Mouse (Mus musculus) MEL (cell line): ENCODE data around the gene Aco2. TPM values are rescaled to one million over a fixed set of nuclear protein-coding genes. Genes with fewer than 3 reads are reported as not detected.

Source experiments
- DNase-seq: peaks from one replicate; pipeline ENCODE4 v3.0.0; 2011; ENCODE audit warnings: low read depth, low spot score
- H3K27ac ChIP-seq: 2 replicates; pipeline ENCODE4 v1.5.1; 2012; ENCODE audit warnings: low read depth, mild to moderate bottlenecking, control low read depth, low read length, moderate library complexity; ENCODE audit not compliant: control insufficient read depth
- H3K27me3 ChIP-seq, 2 experiments: fragments of 150-350 bp in 1 of 2; sonication (generic) in 1 of 2; 2 replicates each; pipeline ENCODE4 v1.6.1; 2012; ENCODE audit warnings: low read length in 2 of 2, mild to moderate bottlenecking in 2 of 2, improper control_type of control experiment in 1 of 2, moderate library complexity in 1 of 2; ENCODE audit not compliant: insufficient read depth in 2 of 2, control insufficient read depth in 1 of 2
- H3K36me3 ChIP-seq, 2 experiments: 2 replicates each; pipeline ENCODE4 v1.6.1; 2012 to 2014; ENCODE audit warnings: low read length in 2 of 2, improper control_type of control experiment in 1 of 2, inconsistent platforms in 1 of 2, mild to moderate bottlenecking in 1 of 2; ENCODE audit not compliant: insufficient read depth in 2 of 2, control insufficient read depth in 1 of 2
- H3K4me1 ChIP-seq, 2 experiments: fragments of 150-350 bp in 1 of 2; sonication (generic) in 1 of 2; 2 replicates each; pipeline ENCODE4 v1.6.1; 2012; ENCODE audit warnings: low read length in 2 of 2, improper control_type of control experiment in 1 of 2, mild to moderate bottlenecking in 1 of 2; ENCODE audit not compliant: insufficient read depth in 2 of 2, control insufficient read depth in 1 of 2
- H3K4me3 ChIP-seq, 2 experiments: fragments of 150-350 bp in 1 of 2; sonication (generic) in 1 of 2; 2 replicates each; pipeline ENCODE4 v1.5.1; 2012; ENCODE audit warnings: low read depth in 2 of 2, low read length in 2 of 2, mild to moderate bottlenecking in 2 of 2, moderate library complexity in 2 of 2, control low read depth in 1 of 2, improper control_type of control experiment in 1 of 2; ENCODE audit not compliant: control insufficient read depth in 1 of 2, insufficient read depth in 1 of 2
- H3K79me2 ChIP-seq: 2 replicates; pipeline ENCODE4 v1.6.1; 2012; ENCODE audit warnings: mild to moderate bottlenecking, low read length, moderate library complexity; ENCODE audit not compliant: control insufficient read depth, poor library complexity, insufficient read depth
- H3K9ac ChIP-seq: 2 replicates; pipeline ENCODE4 v1.6.1; 2012; ENCODE audit warnings: low read depth, mild to moderate bottlenecking, control low read depth, low read length, moderate library complexity; ENCODE audit not compliant: control insufficient read depth, poor library complexity, severe bottlenecking
- H3K9me3 ChIP-seq: fragments of 150-350 bp; sonication (generic); replicated peaks from 2 replicates; pipeline ENCODE4 v1.6.1; 2012; ENCODE audit warnings: mild to moderate bottlenecking, low read length, improper control_type of control experiment, moderate library complexity; ENCODE audit not compliant: insufficient read depth
- CHD1 ChIP-seq: IDR thresholded peaks from 2 replicates; pipeline ENCODE4 v1.6.1; 2012; ENCODE audit warnings: low read depth, mild to moderate bottlenecking, inconsistent platforms, low read length, improper control_type of control experiment
- CHD2 ChIP-seq: IDR thresholded peaks from 2 replicates; pipeline ENCODE4 v1.6.1; 2011; ENCODE audit warnings: low read length, improper control_type of control experiment
- ETS1 ChIP-seq: IDR thresholded peaks from 2 replicates; pipeline ENCODE4 v1.6.1; 2012; ENCODE audit warnings: low read depth, mild to moderate bottlenecking, inconsistent platforms, low read length, improper control_type of control experiment, moderate library complexity
- HCFC1 ChIP-seq: IDR thresholded peaks from 2 replicates; pipeline ENCODE4 v1.6.1; 2012; ENCODE audit warnings: low read depth, mild to moderate bottlenecking, inconsistent platforms, low read length, improper control_type of control experiment, moderate library complexity
- MAFK ChIP-seq: IDR thresholded peaks from 2 replicates; pipeline ENCODE4 v1.6.1; 2011; ENCODE audit warnings: low read depth, mild to moderate bottlenecking, low read length, improper control_type of control experiment, borderline replicate concordance
- MAX ChIP-seq: IDR thresholded peaks from 2 replicates; pipeline ENCODE4 v1.6.1; 2011; ENCODE audit warnings: low read length, improper control_type of control experiment
- MAZ ChIP-seq: IDR thresholded peaks from 2 replicates; pipeline ENCODE4 v1.6.1; 2012; ENCODE audit warnings: low read depth, mild to moderate bottlenecking, inconsistent platforms, low read length, improper control_type of control experiment
- MEF2A ChIP-seq: IDR thresholded peaks from 2 replicates; pipeline ENCODE4 v1.6.1; 2014; ENCODE audit warnings: low read depth, mild to moderate bottlenecking, inconsistent platforms, low read length, improper control_type of control experiment; ENCODE audit not compliant: poor library complexity, insufficient replicate concordance, severe bottlenecking; ENCODE audit errors: extremely low read depth
- MYB ChIP-seq: IDR thresholded peaks from 2 replicates; pipeline ENCODE4 v1.6.1; 2011; ENCODE audit warnings: mild to moderate bottlenecking, low read depth, low read length, improper control_type of control experiment
- NRF1 ChIP-seq: IDR thresholded peaks from 2 replicates; pipeline ENCODE4 v1.6.1; 2014; ENCODE audit warnings: low read depth, mild to moderate bottlenecking, inconsistent platforms, low read length, improper control_type of control experiment, moderate library complexity; ENCODE audit not compliant: poor library complexity, insufficient read depth, severe bottlenecking
- POLR2A ChIP-seq, 2 experiments: IDR thresholded peaks; 2 replicates each; pipeline ENCODE4 v1.6.1; 2011 to 2012; ENCODE audit warnings: low read length in 2 of 2, mild to moderate bottlenecking in 2 of 2, control low read depth in 1 of 2, improper control_type of control experiment in 1 of 2, low read depth in 1 of 2, moderate library complexity in 1 of 2; ENCODE audit not compliant: control insufficient read depth in 1 of 2, insufficient read depth in 1 of 2, poor library complexity in 1 of 2
- POLR2AphosphoS2 ChIP-seq: IDR thresholded peaks from 2 replicates; pipeline ENCODE4 v1.6.1; 2011; ENCODE audit warnings: low read length, improper control_type of control experiment
- POLR2AphosphoS5 ChIP-seq: IDR thresholded peaks from 2 replicates; pipeline ENCODE4 v1.6.1; 2012; ENCODE audit warnings: low read depth, borderline replicate concordance, mild to moderate bottlenecking, inconsistent platforms, low read length, moderate library complexity, mixed read lengths
- RAD21 ChIP-seq: IDR thresholded peaks from 2 replicates; pipeline ENCODE4 v1.6.1; 2011; ENCODE audit warnings: mild to moderate bottlenecking, low read depth, low read length, improper control_type of control experiment
- TBP ChIP-seq: IDR thresholded peaks from 2 replicates; pipeline ENCODE4 v1.8.0; 2011; ENCODE audit warnings: low read depth, low read length, improper control_type of control experiment
- UBTF ChIP-seq: IDR thresholded peaks from 2 replicates; pipeline ENCODE4 v1.6.1; 2012; ENCODE audit warnings: low read depth, mild to moderate bottlenecking, inconsistent platforms, low read length, improper control_type of control experiment, moderate library complexity, borderline replicate concordance; ENCODE audit not compliant: insufficient read depth
- polyA plus RNA-seq, 2 experiments: library from polyadenylated mRNA; stranded (reverse) in 1 of 2; unstranded in 1 of 2; fragments of >175 nt in 1 of 2; fragments of >200 nt in 1 of 2; gene quantifications; 2 replicates each; pipeline versions ENCODE4 v1.2.1 to v1.2.4; 2012; ENCODE audit warnings: low replicate concordance in 2 of 2, low read depth in 1 of 2; ENCODE audit not compliant: insufficient read length in 2 of 2, insufficient read depth in 1 of 2, missing spikeins in 1 of 2
- total RNA-seq: library from RNA; depleted of rRNA; stranded (reverse); fragments of 300-350 nt; gene quantifications from 2 replicates; pipeline ENCODE4 v1.2.3, GENCODE M21; 2012

Aco2 gene
- total and polyA plus RNA-seq, 3 experiments, result 248 to 1,242 (median 447) TPM

DNA sequence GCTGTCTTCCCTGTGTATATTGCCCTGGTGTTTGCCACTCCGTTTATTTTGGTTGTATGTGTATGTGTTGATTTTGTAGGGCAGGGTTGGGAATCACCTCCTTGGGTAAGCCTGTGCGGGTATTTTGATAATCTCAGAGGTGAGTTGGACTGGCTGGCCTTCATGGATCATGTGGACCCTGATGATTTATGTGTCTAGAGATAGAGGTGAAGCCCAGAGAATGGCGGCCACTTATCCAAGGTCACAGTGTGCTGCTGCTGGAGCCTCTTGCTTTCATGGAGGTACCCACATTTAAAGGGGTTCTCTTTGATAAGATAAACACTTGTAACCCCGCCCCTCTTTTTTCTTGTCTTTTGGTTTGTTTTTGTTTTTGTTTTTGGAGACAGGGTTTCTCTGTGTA is 67.7 kb downstream of the Aco2 start:
- Histone ChIP-seq H3K4me3 (no peak overlapping the region), H3K36me3 (no peaks in the 10 kb centered on the region), H3K9ac (no peak overlapping the region), H3K4me1 (peaks cover 0 to 3% of the 10 kb centered on the region in 2 experiments; a peak in 1 of 4 replicates), H3K79me2 (no peaks in the 10 kb centered on the region), H3K27ac (no peak overlapping the region), H3K27me3 (no peaks in the 10 kb centered on the region), H3K9me3 (no peaks in the 10 kb centered on the region)
- DNase-seq, result no peak
- TF ChIP-seq POLR2A (IDR thresholded peaks at IDR 0.05; ENCODE audit: control insufficient read depth in 1 of 2, insufficient read depth in 1 of 2, low read depth in 1 of 2, low read length in 2 of 2, poor library complexity in 1 of 2), result no peak
- no peak for TF ChIP-seq MAFK
- TF ChIP-seq POLR2AphosphoS5, result no peak
- no peak for TF ChIP-seq TBP
- no peak for TF ChIP-seq MYB
- TF ChIP-seq RAD21, result no peak
- TF ChIP-seq CHD1, result no peak

DNA sequence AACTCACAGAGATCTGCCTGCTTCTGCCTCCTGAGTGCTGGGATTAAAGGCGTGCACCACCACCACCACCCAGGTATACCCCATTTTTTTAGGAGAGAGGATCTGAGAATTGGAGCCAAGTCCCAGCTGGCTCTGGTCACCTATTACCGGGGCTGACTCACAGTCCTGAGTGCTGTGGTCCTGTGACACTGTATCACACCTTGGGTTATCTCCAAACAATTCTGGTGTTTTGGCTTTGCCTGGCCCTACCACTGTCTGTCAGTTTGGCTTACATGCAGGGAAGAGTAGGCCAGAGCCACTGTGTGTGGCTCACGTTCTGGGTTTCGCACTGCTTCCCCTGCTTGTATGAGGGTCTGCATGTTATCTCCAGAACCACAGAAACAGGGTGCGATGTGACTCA is 68.1 kb downstream of the Aco2 start:
- H3K27me3 ChIP-seq, result no peaks in the 10 kb centered on the region
- H3K4me3 ChIP-seq, result no peak overlapping the region
- no peak overlapping the region for H3K27ac ChIP-seq
- H3K9me3 ChIP-seq, result no peaks in the 10 kb centered on the region
- no peak for TF ChIP-seq CHD2
- no peak for TF ChIP-seq ETS1
- no peak for TF ChIP-seq POLR2AphosphoS5
- no peak for TF ChIP-seq HCFC1
- no peak for TF ChIP-seq MAFK
- TF ChIP-seq MAX, result no peak
- no peak for TF ChIP-seq NRF1
- TF ChIP-seq MAZ, result no peak
- no peak for TF ChIP-seq POLR2AphosphoS2
- TF ChIP-seq MEF2A, result no peak
- no peak for TF ChIP-seq CHD1
- no peak for TF ChIP-seq UBTF
- TF ChIP-seq, all 39 proteins: peak for 0
- Histone ChIP-seq H3K36me3 (no peaks in the 10 kb centered on the region), H3K4me1 (peaks cover 0 to 3% of the 10 kb centered on the region in 2 experiments; a peak in 1 of 4 replicates), H3K9ac (no peak overlapping the region), H3K79me2 (no peaks in the 10 kb centered on the region)
- DNase-seq, result no peak
